Mouse (Mus musculus): ENCODE results near the gene Rsrp1. TPM values are rescaled to one million over a fixed set of nuclear protein-coding genes. Genes with fewer than 3 reads are reported as not detected.

Rsrp1 gene
- polyA plus RNA-seq, 1 experiment from 2014 or later = 263 TPM

DNA sequence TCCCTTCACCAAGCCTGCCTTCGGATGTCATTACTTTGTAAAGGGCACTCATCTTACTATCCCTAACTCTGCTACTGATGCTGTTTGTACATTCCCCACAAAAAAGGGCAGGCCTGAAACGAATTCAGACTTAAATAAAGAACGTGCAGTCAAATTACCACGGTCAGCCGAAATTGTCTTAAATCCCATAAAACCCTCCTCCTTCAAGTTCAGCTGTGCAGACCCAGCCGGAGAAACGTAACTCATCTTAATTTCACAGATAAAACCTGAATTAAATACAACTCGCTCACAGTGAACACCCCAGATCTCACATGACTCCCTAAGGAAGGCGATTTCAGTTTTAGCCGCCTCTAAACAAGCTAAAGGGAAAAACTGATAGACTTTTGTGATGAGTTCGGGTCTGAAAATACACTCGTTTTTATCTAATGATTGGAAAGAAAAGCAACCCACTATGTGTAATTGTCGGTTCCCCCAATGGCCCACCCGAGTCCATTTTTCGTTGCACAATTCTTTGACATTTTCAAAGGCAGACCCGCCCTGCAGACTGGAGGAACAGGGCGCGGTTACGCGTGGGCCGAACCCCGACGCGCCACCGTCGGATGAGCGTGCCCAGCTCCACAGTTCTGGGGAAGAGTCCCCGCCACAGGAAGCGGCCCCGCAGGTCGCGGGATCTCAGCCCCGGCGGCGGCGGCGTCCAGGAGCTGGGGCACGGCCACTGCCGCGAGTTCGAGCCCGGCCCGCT, 9.1 kb upstream of the Rsrp1 start:
- H3K36me3 ChIP-seq (ENCODE audit: control insufficient read depth, insufficient read depth) = peaks cover 14% of the 10 kb centered on the region
- peak overlapping the region; percentile 92 for H3K27ac ChIP-seq (ENCODE audit: low read depth, low read length)

DNA sequence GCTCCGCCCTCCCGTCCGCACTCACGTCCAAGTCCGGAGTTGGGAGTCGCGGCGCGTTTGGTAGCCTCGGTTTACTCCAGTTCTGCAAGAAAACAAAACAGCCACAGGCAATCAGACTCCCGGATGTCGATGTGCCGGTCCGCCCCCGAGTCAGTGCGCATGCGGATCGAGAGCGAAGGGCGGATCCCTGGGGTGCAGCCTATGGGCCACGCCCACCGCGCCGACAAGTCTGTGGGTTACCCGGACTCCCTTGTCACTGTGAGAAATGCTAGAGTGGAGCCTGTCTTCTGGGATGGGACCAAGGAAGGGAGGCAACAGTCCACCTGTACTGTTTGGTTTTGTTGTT, 8.6 kb upstream of the Rsrp1 start, which contains the start of gene Tmem50a:
Gene Tmem50a, minus strand, starts transcription at position 161 of the 346 bp plus-strand sequence.
- Histone ChIP-seq H3K9ac (ENCODE audit: low read depth, low read length) (peak within 1 kb of the TSS; percentile 91), H3K4me3 (ENCODE audit: low read depth, low read length) (peak within 1 kb of the TSS; percentile 89), H3K4me1 (replicated peaks; ENCODE audit: control insufficient read depth, insufficient read depth, low read length) (no peaks in the 10 kb centered on the region), H3K27ac (ENCODE audit: low read depth, low read length) (peak within 1 kb of the TSS; percentile 92), H3K36me3 (ENCODE audit: control insufficient read depth, insufficient read depth) (0 out of 2 replicates have a peak, but pooled peaks cover 9% of the 10 kb centered on the region), H3K4me2 (replicated peaks; ENCODE audit: low read depth) (peak within 1 kb of the TSS; percentile 77), H3K27me3 (replicated peaks; ENCODE audit: control insufficient read depth, insufficient read depth, low read length) (no peaks in the 10 kb centered on the region), H3K9me3 (ENCODE audit: control insufficient read depth) (no peaks in the 10 kb centered on the region)
- no peak for TF ChIP-seq CTCF (IDR thresholded peaks at IDR 0.05; ENCODE audit: low read depth)
- ATAC-seq = peak; percentile 88
- WGBS = under 1% methylated on average over 25 of the region's 25 CpGs

More for the DNA sequence above, 9.1 kb upstream of the Rsrp1 start:
- H3K9ac ChIP-seq (ENCODE audit: low read depth, low read length) = peak overlapping the region; percentile 91
- under 1% methylated on average over 43 of the region's 43 CpGs for WGBS
- no peaks in the 10 kb centered on the region for H3K9me3 ChIP-seq (ENCODE audit: control insufficient read depth)
- ATAC-seq = peak; percentile 67
- TF ChIP-seq CTCF (IDR thresholded peaks at IDR 0.05; ENCODE audit: low read depth) = no peak
- H3K27me3 ChIP-seq (replicated peaks; ENCODE audit: control insufficient read depth, insufficient read depth, low read length) = no peaks in the 10 kb centered on the region
- H3K4me2 ChIP-seq (replicated peaks; ENCODE audit: low read depth) = peak overlapping the region; percentile 77
- H3K4me3 ChIP-seq (ENCODE audit: low read depth, low read length) = peak overlapping the region; percentile 89
- no peaks in the 10 kb centered on the region for H3K4me1 ChIP-seq (replicated peaks; ENCODE audit: control insufficient read depth, insufficient read depth, low read length)

DNA sequence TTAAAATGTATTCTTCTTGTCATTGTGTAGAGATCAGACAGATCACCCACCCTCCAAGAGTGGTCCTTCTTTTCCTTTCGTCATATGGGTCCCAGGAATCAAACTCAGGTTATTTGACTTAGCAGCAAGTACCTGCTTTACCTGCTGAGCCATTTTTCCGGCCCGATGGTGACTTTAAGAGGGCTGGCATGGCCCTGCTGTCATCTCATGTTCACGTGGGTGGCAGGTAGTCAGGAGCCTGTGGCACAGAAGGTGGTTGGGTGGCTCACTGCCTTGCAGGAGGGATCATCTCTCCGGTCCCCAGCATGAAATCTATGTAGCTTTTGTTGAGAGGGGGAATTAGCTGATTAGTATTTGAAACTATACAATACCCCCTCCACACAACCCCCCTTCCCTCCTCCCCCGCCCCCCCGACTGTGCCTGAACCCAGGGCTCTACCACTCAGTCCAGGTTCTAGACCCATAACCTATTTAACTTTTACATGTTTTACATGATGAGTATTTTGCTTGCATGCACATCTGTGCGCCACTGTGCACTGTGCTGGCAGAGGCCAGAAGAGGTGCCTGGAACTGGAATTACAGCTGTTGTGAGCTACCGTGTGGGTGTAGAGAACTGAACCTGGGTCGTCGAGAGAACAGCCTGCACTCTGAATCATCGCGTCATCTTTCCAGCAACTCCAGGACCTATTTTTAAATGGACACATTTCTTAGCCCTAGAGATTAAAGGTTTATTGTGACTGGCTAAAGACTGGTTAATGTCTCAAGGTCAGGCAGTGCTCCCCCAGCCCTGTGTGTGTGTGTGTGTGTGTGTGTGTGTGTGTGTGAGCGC, 8.0 kb upstream of the Rsrp1 start:
- Histone ChIP-seq H3K9me3 (ENCODE audit: control insufficient read depth) (no peaks in the 10 kb centered on the region), H3K27ac (ENCODE audit: low read depth, low read length) (no peak overlapping the region), H3K4me2 (replicated peaks; ENCODE audit: low read depth) (peak overlapping the region; percentile 77), H3K27me3 (replicated peaks; ENCODE audit: control insufficient read depth, insufficient read depth, low read length) (no peaks in the 10 kb centered on the region), H3K4me1 (replicated peaks; ENCODE audit: control insufficient read depth, insufficient read depth, low read length) (no peaks in the 10 kb centered on the region), H3K4me3 (ENCODE audit: low read depth, low read length) (peak overlapping the region; percentile 89), H3K9ac (ENCODE audit: low read depth, low read length) (peak overlapping the region; percentile 91; the same call in 1 of the 2 replicates), H3K36me3 (ENCODE audit: control insufficient read depth, insufficient read depth) (0 out of 2 replicates have a peak, but pooled peaks cover 9% of the 10 kb centered on the region)
- TF ChIP-seq CTCF (IDR thresholded peaks at IDR 0.05; ENCODE audit: low read depth) = no peak
- ATAC-seq = no peak
- WGBS = 57% methylated on average over 14 of the region's 14 CpGs

DNA sequence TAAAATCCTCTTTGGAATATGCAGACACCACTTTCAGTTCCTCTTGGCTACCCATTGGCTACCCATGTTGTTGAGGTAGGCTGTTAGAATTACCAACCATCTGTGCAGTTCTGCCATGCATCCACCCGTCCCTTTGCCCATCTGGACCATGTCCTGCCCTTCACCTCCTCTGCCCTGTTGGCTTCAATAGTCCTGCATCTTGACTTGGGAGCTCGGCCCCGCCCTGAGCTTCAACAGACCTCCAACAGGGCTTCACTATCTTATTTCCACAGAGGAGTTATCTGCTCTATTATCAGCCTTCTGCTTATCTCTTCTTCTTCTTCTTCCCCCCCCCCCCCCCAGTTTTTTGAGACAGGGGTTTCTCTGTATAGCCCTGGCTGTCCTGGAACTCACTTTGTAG, 6.2 kb upstream of the Rsrp1 start:
- Histone ChIP-seq H3K4me1 (replicated peaks; ENCODE audit: control insufficient read depth, insufficient read depth, low read length) (no peaks in the 10 kb centered on the region), H3K36me3 (ENCODE audit: control insufficient read depth, insufficient read depth) (0 out of 2 replicates have a peak, but pooled peaks cover 2% of the 10 kb centered on the region), H3K9me3 (ENCODE audit: control insufficient read depth) (no peaks in the 10 kb centered on the region), H3K27me3 (replicated peaks; ENCODE audit: control insufficient read depth, insufficient read depth, low read length) (no peaks in the 10 kb centered on the region), H3K4me2 (replicated peaks; ENCODE audit: low read depth) (no peak overlapping the region), H3K27ac (ENCODE audit: low read depth, low read length) (no peak overlapping the region), H3K9ac (ENCODE audit: low read depth, low read length) (no peak overlapping the region), H3K4me3 (ENCODE audit: low read depth, low read length) (no peak overlapping the region)
- WGBS = 72% methylated on average over 3 of the region's 3 CpGs
- no peak for TF ChIP-seq CTCF (IDR thresholded peaks at IDR 0.05; ENCODE audit: low read depth)
- no peak for ATAC-seq

DNA sequence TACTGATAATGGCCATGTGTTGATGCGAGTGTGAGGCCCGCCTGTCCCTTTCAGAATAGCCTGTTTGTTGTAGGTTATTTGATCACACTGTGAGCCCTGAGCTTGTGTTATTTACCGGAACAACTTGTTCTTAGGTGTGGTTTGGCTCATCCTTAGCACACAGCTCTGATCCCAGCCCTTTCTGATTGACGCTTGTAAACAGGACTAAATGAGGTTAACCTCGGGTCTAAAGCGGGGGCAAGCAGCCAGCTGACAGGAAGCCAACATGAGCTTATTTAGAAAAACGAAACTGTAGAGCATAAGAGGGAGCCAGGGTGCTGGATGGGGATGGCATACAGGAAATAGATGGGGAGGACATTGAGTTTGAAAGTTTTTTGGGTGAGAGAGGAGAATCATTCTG, 5.0 kb upstream of the Rsrp1 start:
- TF ChIP-seq CTCF (IDR thresholded peaks at IDR 0.05; ENCODE audit: low read depth) = no peak
- Histone ChIP-seq H3K36me3 (ENCODE audit: control insufficient read depth, insufficient read depth) (no peaks in the 10 kb centered on the region), H3K27ac (ENCODE audit: low read depth, low read length) (no peak overlapping the region), H3K4me2 (replicated peaks; ENCODE audit: low read depth) (no peak overlapping the region), H3K4me1 (replicated peaks; ENCODE audit: control insufficient read depth, insufficient read depth, low read length) (peaks cover 4% of the 10 kb centered on the region; the same call in 1 of the 2 replicates), H3K9me3 (ENCODE audit: control insufficient read depth) (no peaks in the 10 kb centered on the region), H3K9ac (ENCODE audit: low read depth, low read length) (no peak overlapping the region), H3K4me3 (ENCODE audit: low read depth, low read length) (no peak overlapping the region), H3K27me3 (replicated peaks; ENCODE audit: control insufficient read depth, insufficient read depth, low read length) (no peaks in the 10 kb centered on the region)
- WGBS = 51% methylated on average over 7 of the region's 7 CpGs
- no peak for ATAC-seq

All from intestine, postnatal 0 days (tissue).